Mouse (Mus musculus) heart, embryonic 12.5 days (tissue): ENCODE measurements around the gene Gfer. TPM values are rescaled to one million over a fixed set of nuclear protein-coding genes. Genes with fewer than 3 reads are reported as not detected.
A peak's percentile ranks its signal among the peaks of the same experiment; 100 is the strongest.
"Not testable (repeated sequence)": the region's sequence is repeated elsewhere in the genome, so short reads cannot be mapped to it uniquely, and the experiment has no call there.

Source experiments
- ATAC-seq: fragments of 200-750 bp; cut with Nextera tagmentation; 2 replicates; pipeline ENCODE4 v1.8.0; 2017; ENCODE audit warnings: moderate TSS enrichment, moderate library complexity; ENCODE audit not compliant: insufficient number of reproducible peaks, low FRiP score
- H3K27ac ChIP-seq: fragments of 300-500 bp; sonication (generic); 2 replicates; pipeline ENCODE4 v1.5.1; 2016; ENCODE audit warnings: mild to moderate bottlenecking, moderate library complexity; ENCODE audit not compliant: poor library complexity, severe bottlenecking
- H3K27me3 ChIP-seq: fragments of 300-500 bp; sonication (generic); replicated peaks from 2 replicates; pipeline ENCODE4 v1.6.1; 2016; ENCODE audit warnings: mild to moderate bottlenecking, moderate library complexity
- H3K36me3 ChIP-seq: fragments of 300-500 bp; sonication (generic); 2 replicates; pipeline ENCODE4 v1.6.1; 2016; ENCODE audit warnings: mild to moderate bottlenecking, moderate library complexity
- H3K4me1 ChIP-seq: fragments of 300-500 bp; sonication (generic); replicated peaks from 2 replicates; pipeline ENCODE4 v1.6.1; 2016; ENCODE audit warnings: mild to moderate bottlenecking
- H3K4me2 ChIP-seq: fragments of 300-500 bp; sonication (generic); 2 replicates; pipeline ENCODE4 v1.6.1; 2016; ENCODE audit warnings: mild to moderate bottlenecking, moderate library complexity
- H3K4me3 ChIP-seq: fragments of 300-500 bp; sonication (generic); 2 replicates; pipeline ENCODE4 v1.5.1; 2016; ENCODE audit warnings: mild to moderate bottlenecking
- H3K9ac ChIP-seq: fragments of 300-500 bp; sonication (generic); 2 replicates; pipeline ENCODE4 v1.6.1; 2016; ENCODE audit warnings: mild to moderate bottlenecking, moderate library complexity
- H3K9me3 ChIP-seq: fragments of 300-500 bp; sonication (generic); replicated peaks from 2 replicates; pipeline ENCODE4 v1.6.1; 2016; ENCODE audit warnings: mild to moderate bottlenecking, moderate library complexity
- WGBS: fragments of 180-500 bp; shearing (Covaris S2); methylation state at CpG from one replicate; pipeline ENCODE4 v1.1.7; 2016; 5-methylcytosine and 5-hydroxymethylcytosine counted together
- polyA plus RNA-seq: library from polyadenylated mRNA; unstranded; fragments of >200 nt; fragmentation: Nextera tagmentation; extraction: Ambion mirVana; gene quantifications from 2 replicates; pipeline ENCODE4 v1.2.1, GENCODE M21; 2016

Gfer gene
- polyA plus RNA-seq, 1 experiment from 2014 or later: 37.8 TPM

GRCm38 (mm10) chr17:24722220-24722924 lies 26.4 kb upstream of the Gfer start:
- H3K9me3 ChIP-seq: no peaks in the 10 kb centered on the region
- peak overlapping the region; percentile 84 for H3K4me2 ChIP-seq
- peak overlapping the region; percentile 17 for H3K4me3 ChIP-seq
- H3K36me3 ChIP-seq: peaks cover 31% of the 10 kb centered on the region
- 0 out of 2 replicates have a peak, but pooled peaks cover 1% of the 10 kb centered on the region for H3K27me3 ChIP-seq
- 33% methylated on average over 13 of the region's 13 CpGs for WGBS
- peak overlapping the region; percentile 51; the same call in 1 of the 2 replicates for H3K9ac ChIP-seq
- H3K4me1 ChIP-seq: peaks cover 29% of the 10 kb centered on the region
- ATAC-seq: no peak
- no peak overlapping the region for H3K27ac ChIP-seq

GRCm38 (mm10) chr17:24721383-24721955 lies 25.5 kb upstream of the Gfer start:
- ATAC-seq: not testable (repeated sequence)

GRCm38 (mm10) chr17:24720616-24721015 lies 24.7 kb upstream of the Gfer start:
- Histone ChIP-seq H3K4me1 (peaks cover 29% of the 10 kb centered on the region), H3K36me3 (peaks cover 37% of the 10 kb centered on the region), H3K4me2 (peak overlapping the region; percentile 84), H3K9ac (peak overlapping the region; percentile 86), H3K4me3 (peak overlapping the region; percentile 95), H3K27ac (0 out of 2 replicates have a peak overlapping the region, but pooled peaks have one; percentile 83)
- ATAC-seq, H3K27me3 ChIP-seq, H3K9me3 ChIP-seq: not testable (repeated sequence)
- WGBS: under 1% methylated on average over 11 of the region's 11 CpGs

More at GRCm38 (mm10) chr17:24721383-24721955, 25.5 kb upstream of the Gfer start:
- H3K9me3 ChIP-seq, H3K27ac ChIP-seq, H3K27me3 ChIP-seq: not testable (repeated sequence)
- peak overlapping the region; percentile 84 for H3K4me2 ChIP-seq
- peaks cover 32% of the 10 kb centered on the region for H3K36me3 ChIP-seq
- peak overlapping the region; percentile 80 for H3K9ac ChIP-seq
- H3K4me1 ChIP-seq: peaks cover 29% of the 10 kb centered on the region
- 33% methylated on average over 7 of the region's 7 CpGs for WGBS
- peak overlapping the region; percentile 95 for H3K4me3 ChIP-seq

- peak; percentile 98 for ATAC-seq
- H3K4me3 ChIP-seq: peak overlapping the region; percentile 95
- peak overlapping the region; percentile 93 for H3K27ac ChIP-seq
- no peaks in the 10 kb centered on the region for H3K9me3 ChIP-seq
- peak overlapping the region; percentile 84 for H3K4me2 ChIP-seq
- H3K27me3 ChIP-seq: no peaks in the 10 kb centered on the region
- H3K4me1 ChIP-seq: peaks cover 29% of the 10 kb centered on the region
- peak overlapping the region; percentile 98 for H3K9ac ChIP-seq
- WGBS: under 1% methylated on average over 61 of the region's 61 CpGs
- H3K36me3 ChIP-seq: peaks cover 41% of the 10 kb centered on the region
These were observed 23.7 kb upstream of the Gfer start for GRCm38 (mm10) chr17:24719494-24720222.

GRCm38 (mm10) chr17:24718938-24719337 lies 23.0 kb upstream of the Gfer start:
- ATAC-seq, H3K27ac ChIP-seq: not testable (repeated sequence)

GRCm38 (mm10) chr17:24717943-24718342 lies 22.0 kb upstream of the Gfer start, which contains the start of the genes Rnf151 and Rps2:
TSS of gene Rnf151 (minus strand) at chr17:24718063.
TSS of gene Rps2 (plus strand) at chr17:24718116.
- Histone ChIP-seq H3K9me3 (no peaks in the 10 kb centered on the region), H3K4me1 (peaks cover 22% of the 10 kb centered on the region), H3K4me2 (peak within 1 kb of the TSS; percentile 79), H3K4me3 (peak within 1 kb of the TSS; percentile 95), H3K9ac (peak within 1 kb of the TSS; percentile 98; the same call in 1 of the 2 replicates), H3K27ac (no peak within 1 kb of the TSS), H3K27me3 (no peaks in the 10 kb centered on the region), H3K36me3 (peaks cover 41% of the 10 kb centered on the region)
- no peak for ATAC-seq
- 78% methylated on average over 4 of the region's 4 CpGs for WGBS

More at GRCm38 (mm10) chr17:24718938-24719337, 23.0 kb upstream of the Gfer start:
- Histone ChIP-seq H3K4me3 (peak overlapping the region; percentile 95), H3K36me3 (peaks cover 41% of the 10 kb centered on the region), H3K4me1 (peaks cover 29% of the 10 kb centered on the region), H3K4me2 (peak overlapping the region; percentile 79), H3K9ac (peak overlapping the region; percentile 98)
- 52% methylated on average over 5 of the region's 5 CpGs for WGBS
- H3K9me3 ChIP-seq, H3K27me3 ChIP-seq: not testable (repeated sequence)

- H3K36me3 ChIP-seq: peaks cover 26% of the 10 kb centered on the region
- H3K9ac ChIP-seq: no peak overlapping the region
- H3K4me1 ChIP-seq: peaks cover 6% of the 10 kb centered on the region
- 94% methylated on average over 15 of the region's 15 CpGs for WGBS
- H3K9me3 ChIP-seq: no peaks in the 10 kb centered on the region
- no peak overlapping the region for H3K27ac ChIP-seq
- no peak for ATAC-seq
- no peaks in the 10 kb centered on the region for H3K27me3 ChIP-seq
- H3K4me3 ChIP-seq: no peak overlapping the region
- no peak overlapping the region for H3K4me2 ChIP-seq
These were observed 20.3 kb upstream of the Gfer start for GRCm38 (mm10) chr17:24716166-24716682.

GRCm38 (mm10) chr17:24715556-24715955 lies 19.6 kb upstream of the Gfer start:
- Histone ChIP-seq H3K4me2 (no peak overlapping the region), H3K4me1 (peaks cover 4% of the 10 kb centered on the region; the same call in 1 of the 2 replicates), H3K4me3 (no peak overlapping the region), H3K9ac (no peak overlapping the region), H3K27me3 (no peaks in the 10 kb centered on the region), H3K27ac (no peak overlapping the region), H3K36me3 (peaks cover 24% of the 10 kb centered on the region), H3K9me3 (no peaks in the 10 kb centered on the region)
- WGBS: 80% methylated on average over 6 of the region's 6 CpGs
- ATAC-seq: no peak

- Histone ChIP-seq H3K27me3 (no peaks in the 10 kb centered on the region), H3K36me3 (peaks cover 20% of the 10 kb centered on the region), H3K9me3 (no peaks in the 10 kb centered on the region), H3K4me2 (peak overlapping the region; percentile 93), H3K9ac (no peak overlapping the region; the same call in 1 of the 2 replicates), H3K27ac (no peak overlapping the region), H3K4me3 (peak overlapping the region; percentile 91; the same call in 1 of the 2 replicates), H3K4me1 (peaks cover 14% of the 10 kb centered on the region)
- 42% methylated on average over 2 of the region's 2 CpGs for WGBS
- ATAC-seq: no peak
These were observed 12.7 kb upstream of the Gfer start for GRCm38 (mm10) chr17:24708646-24709045.

GRCm38 (mm10) chr17:24707801-24708425 lies 12.0 kb upstream of the Gfer start:
- no peaks in the 10 kb centered on the region for H3K27me3 ChIP-seq
- 0 out of 2 replicates have a peak, but pooled peaks have one; percentile 47 for ATAC-seq
- WGBS: 6% methylated on average over 24 of the region's 24 CpGs

More at GRCm38 (mm10) chr17:24707801-24708425, 12.0 kb upstream of the Gfer start:
- peak overlapping the region; percentile 91 for H3K4me3 ChIP-seq
- peaks cover 23% of the 10 kb centered on the region for H3K36me3 ChIP-seq
- H3K9me3 ChIP-seq: no peaks in the 10 kb centered on the region
- H3K27ac ChIP-seq: peak overlapping the region; percentile 88
- peaks cover 14% of the 10 kb centered on the region for H3K4me1 ChIP-seq
- H3K9ac ChIP-seq: peak overlapping the region; percentile 84
- H3K4me2 ChIP-seq: peak overlapping the region; percentile 93
